Mouse (Mus musculus): ENCODE data around the gene Il24. TPM values are rescaled to one million over a fixed set of nuclear protein-coding genes. Genes with fewer than 3 reads are reported as not detected.

The Il24 gene
- not detected in 2 replicates for total RNA-seq (2014; rRNA removed)
- polyA plus RNA-seq (2012; rRNA removed): not detected in 2 replicates

DNA sequence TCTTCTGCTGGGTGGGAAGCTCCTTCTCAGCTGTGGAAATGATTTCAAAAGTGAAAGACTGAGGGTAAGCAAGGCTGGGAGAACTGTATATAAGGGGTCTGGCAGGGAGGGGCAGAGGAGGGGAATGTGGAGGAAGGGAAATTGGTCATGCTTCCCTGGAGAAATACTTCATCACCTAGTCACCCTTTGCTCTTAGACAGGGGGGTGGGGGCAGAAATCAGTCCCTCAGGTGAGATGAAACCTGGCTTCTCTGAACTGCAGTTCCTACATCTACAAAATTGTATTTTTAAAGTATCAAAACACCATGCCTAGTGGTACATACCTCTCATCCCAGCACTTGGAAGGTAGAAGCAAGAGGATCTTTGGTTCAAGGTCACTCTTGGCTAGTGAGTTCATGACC, at the start of gene Il24:
Gene Il24, minus strand, starts transcription at position 101 of the 400 bp plus-strand sequence.
- Histone ChIP-seq H3K27me3 (ENCODE audit: control insufficient read depth, insufficient read depth, low read length) (no peaks in the 10 kb centered on the region), H3K79me2 (ENCODE audit: control insufficient read depth, insufficient read depth, low read length) (no peaks in the 10 kb centered on the region), H3K4me1 (ENCODE audit: control insufficient read depth, insufficient read depth, low read length) (no peaks in the 10 kb centered on the region), H3K9ac (ENCODE audit: low read depth, low read length) (no peak within 1 kb of the TSS), H3K27ac (replicated peaks; ENCODE audit: insufficient read depth, low read depth, low read length) (no peak within 1 kb of the TSS), H3K36me3 (ENCODE audit: control insufficient read depth, insufficient read depth, low read length) (no peaks in the 10 kb centered on the region), H3K4me3 (ENCODE audit: insufficient read depth, low read depth, low read length) (no peak within 1 kb of the TSS)
- no peak for DNase-seq (ENCODE audit: extremely low read depth, low read depth, low spot score)
- TF ChIP-seq POLR2A (IDR thresholded peaks at IDR 0.05; ENCODE audit: extremely low read depth, insufficient read depth, low read length) (no peak), CTCF (IDR thresholded peaks at IDR 0.05; ENCODE audit: low read depth, low read length) (no peak)

GRCm38 (mm10) chr1:130936351-130936750, 49.1 kb upstream of the Il24 start:
- WGBS: 69% methylated on average over 6 of the region's 6 CpGs
- Histone ChIP-seq H3K9ac (ENCODE audit: low read depth, low read length) (no peak overlapping the region), H3K27me3 (ENCODE audit: control insufficient read depth, insufficient read depth, low read length) (no peaks in the 10 kb centered on the region), H3K36me3 (ENCODE audit: control insufficient read depth, insufficient read depth, low read length) (no peaks in the 10 kb centered on the region), H3K4me3 (ENCODE audit: insufficient read depth, low read depth, low read length) (no peak overlapping the region), H3K79me2 (ENCODE audit: control insufficient read depth, insufficient read depth, low read length) (no peaks in the 10 kb centered on the region), H3K4me1 (ENCODE audit: control insufficient read depth, insufficient read depth, low read length) (no peaks in the 10 kb centered on the region), H3K27ac (replicated peaks; ENCODE audit: insufficient read depth, low read depth, low read length) (no peak overlapping the region)
- no peak for DNase-seq (ENCODE audit: extremely low read depth, low read depth, low spot score)
- no peak for TF ChIP-seq POLR2A (IDR thresholded peaks at IDR 0.05; ENCODE audit: extremely low read depth, insufficient read depth, low read length)
- no peak for TF ChIP-seq CTCF (IDR thresholded peaks at IDR 0.05; ENCODE audit: low read depth, low read length)

DNA sequence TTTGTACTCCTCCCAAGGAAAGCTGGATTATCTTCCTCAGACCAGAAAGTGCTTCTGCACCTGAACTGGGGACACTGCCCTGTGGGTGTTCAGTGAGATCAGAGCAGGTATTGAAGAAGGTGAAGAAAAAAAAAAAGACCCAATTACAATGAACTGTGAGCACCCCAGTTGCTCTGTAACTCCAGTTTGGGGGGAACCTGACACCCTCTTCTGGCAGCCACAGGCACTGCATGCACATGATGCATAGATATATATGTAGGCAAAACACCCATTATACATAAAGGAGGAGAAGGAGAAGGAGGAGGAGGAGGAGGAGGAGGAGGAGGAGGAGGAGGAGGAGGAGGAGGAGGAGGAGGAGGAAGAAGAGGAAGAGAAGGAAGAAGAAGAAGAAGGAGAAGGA, 39.2 kb upstream of the Il24 start:
- DNase-seq (ENCODE audit: extremely low read depth, low read depth, low spot score): no peak

GRCm38 (mm10) chr1:130918323-130918980, 31.2 kb upstream of the Il24 start:
- Histone ChIP-seq H3K27me3 (ENCODE audit: control insufficient read depth, insufficient read depth, low read length) (no peaks in the 10 kb centered on the region), H3K9ac (ENCODE audit: low read depth, low read length) (no peak overlapping the region), H3K4me1 (ENCODE audit: control insufficient read depth, insufficient read depth, low read length) (no peaks in the 10 kb centered on the region), H3K79me2 (ENCODE audit: control insufficient read depth, insufficient read depth, low read length) (no peaks in the 10 kb centered on the region), H3K36me3 (ENCODE audit: control insufficient read depth, insufficient read depth, low read length) (no peaks in the 10 kb centered on the region), H3K4me3 (ENCODE audit: insufficient read depth, low read depth, low read length) (no peak overlapping the region), H3K27ac (replicated peaks; ENCODE audit: insufficient read depth, low read depth, low read length) (no peak overlapping the region)
- WGBS: 33% methylated on average over 1 of the region's 1 CpGs
- TF ChIP-seq POLR2A (IDR thresholded peaks at IDR 0.05; ENCODE audit: extremely low read depth, insufficient read depth, low read length) (no peak), CTCF (IDR thresholded peaks at IDR 0.05; ENCODE audit: low read depth, low read length) (no peak)
- peak; percentile 10 for DNase-seq (ENCODE audit: extremely low read depth, low read depth, low spot score)

More for the DNA sequence above, 39.2 kb upstream of the Il24 start:
- Histone ChIP-seq H3K9ac (ENCODE audit: low read depth, low read length) (no peak overlapping the region), H3K36me3 (ENCODE audit: control insufficient read depth, insufficient read depth, low read length) (no peaks in the 10 kb centered on the region), H3K27me3 (ENCODE audit: control insufficient read depth, insufficient read depth, low read length) (no peaks in the 10 kb centered on the region), H3K4me3 (ENCODE audit: insufficient read depth, low read depth, low read length) (no peak overlapping the region), H3K79me2 (ENCODE audit: control insufficient read depth, insufficient read depth, low read length) (no peaks in the 10 kb centered on the region), H3K4me1 (ENCODE audit: control insufficient read depth, insufficient read depth, low read length) (no peaks in the 10 kb centered on the region), H3K27ac (replicated peaks; ENCODE audit: insufficient read depth, low read depth, low read length) (no peak overlapping the region)
- TF ChIP-seq POLR2A (IDR thresholded peaks at IDR 0.05; ENCODE audit: extremely low read depth, insufficient read depth, low read length) (no peak), CTCF (IDR thresholded peaks at IDR 0.05; ENCODE audit: low read depth, low read length) (peak; percentile 48; the same call in 1 of the 2 replicates)

- 68% methylated on average over 12 of the region's 12 CpGs for WGBS
- Histone ChIP-seq H3K4me3 (ENCODE audit: insufficient read depth, low read depth, low read length) (no peak within 1 kb of the TSS), H3K4me1 (ENCODE audit: control insufficient read depth, insufficient read depth, low read length) (no peaks in the 10 kb centered on the region), H3K79me2 (ENCODE audit: control insufficient read depth, insufficient read depth, low read length) (no peaks in the 10 kb centered on the region), H3K36me3 (ENCODE audit: control insufficient read depth, insufficient read depth, low read length) (no peaks in the 10 kb centered on the region), H3K27ac (replicated peaks; ENCODE audit: insufficient read depth, low read depth, low read length) (no peak within 1 kb of the TSS), H3K27me3 (ENCODE audit: control insufficient read depth, insufficient read depth, low read length) (no peaks in the 10 kb centered on the region), H3K9ac (ENCODE audit: low read depth, low read length) (no peak within 1 kb of the TSS)
- peak; percentile 53 for DNase-seq (ENCODE audit: extremely low read depth, low read depth, low spot score)
- TF ChIP-seq CTCF (IDR thresholded peaks at IDR 0.05; ENCODE audit: low read depth, low read length): no peak
- TF ChIP-seq POLR2A (IDR thresholded peaks at IDR 0.05; ENCODE audit: extremely low read depth, insufficient read depth, low read length): no peak
Measured at GRCm38 (mm10) chr1:130911401-130912010, 24.3 kb upstream of the Il24 start, which contains the start of gene Il20. Il20 (minus strand) TSS chr1:130911451.

DNA sequence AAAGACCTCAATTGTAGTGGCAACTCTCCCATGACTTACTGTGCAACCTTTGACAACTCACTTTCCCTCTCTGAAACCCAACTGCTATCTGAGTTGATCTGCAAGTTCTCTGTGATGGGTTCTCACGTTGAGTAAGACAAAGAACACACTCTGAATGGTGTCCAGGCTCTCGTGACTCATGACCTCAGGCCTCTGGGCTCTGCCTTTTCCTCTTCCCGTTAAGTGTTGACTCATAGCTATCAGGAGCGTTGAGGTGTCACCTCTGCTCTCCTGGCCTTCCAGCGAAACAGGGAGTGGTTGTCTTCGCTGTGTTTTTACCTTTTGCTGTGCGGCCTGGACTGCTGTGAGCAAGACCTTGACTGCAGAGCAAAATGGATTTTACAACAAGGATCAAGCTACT, 15.3 kb upstream of the Il24 start:
- Histone ChIP-seq H3K27ac (replicated peaks; ENCODE audit: insufficient read depth, low read depth, low read length) (no peak overlapping the region), H3K79me2 (ENCODE audit: control insufficient read depth, insufficient read depth, low read length) (no peaks in the 10 kb centered on the region), H3K4me1 (ENCODE audit: control insufficient read depth, insufficient read depth, low read length) (no peaks in the 10 kb centered on the region), H3K9ac (ENCODE audit: low read depth, low read length) (no peak overlapping the region), H3K36me3 (ENCODE audit: control insufficient read depth, insufficient read depth, low read length) (no peaks in the 10 kb centered on the region), H3K4me3 (ENCODE audit: insufficient read depth, low read depth, low read length) (no peak overlapping the region), H3K27me3 (ENCODE audit: control insufficient read depth, insufficient read depth, low read length) (no peaks in the 10 kb centered on the region)
- no peak for DNase-seq (ENCODE audit: extremely low read depth, low read depth, low spot score)
- no peak for TF ChIP-seq POLR2A (IDR thresholded peaks at IDR 0.05; ENCODE audit: extremely low read depth, insufficient read depth, low read length)
- TF ChIP-seq CTCF (IDR thresholded peaks at IDR 0.05; ENCODE audit: low read depth, low read length): no peak
- 72% methylated on average over 7 of the region's 7 CpGs for WGBS

Measured in liver, adult 2 months (tissue).